Mouse (Mus musculus) liver, embryonic 14 days (tissue): ENCODE data around the gene Krt5. TPM values are rescaled to one million over a fixed set of nuclear protein-coding genes. Genes with fewer than 3 reads are reported as not detected.

Source experiments
- polyA plus RNA-seq: library from polyadenylated mRNA; depleted of rRNA; stranded (reverse); fragments of >200 nt; gene quantifications from 2 replicates; pipeline ENCODE4 v1.2.3, GENCODE M21; 2012; rRNA removed

Gene Krt5
- polyA plus RNA-seq = 0.13 and 2.5 TPM in 2 replicates

DNA sequence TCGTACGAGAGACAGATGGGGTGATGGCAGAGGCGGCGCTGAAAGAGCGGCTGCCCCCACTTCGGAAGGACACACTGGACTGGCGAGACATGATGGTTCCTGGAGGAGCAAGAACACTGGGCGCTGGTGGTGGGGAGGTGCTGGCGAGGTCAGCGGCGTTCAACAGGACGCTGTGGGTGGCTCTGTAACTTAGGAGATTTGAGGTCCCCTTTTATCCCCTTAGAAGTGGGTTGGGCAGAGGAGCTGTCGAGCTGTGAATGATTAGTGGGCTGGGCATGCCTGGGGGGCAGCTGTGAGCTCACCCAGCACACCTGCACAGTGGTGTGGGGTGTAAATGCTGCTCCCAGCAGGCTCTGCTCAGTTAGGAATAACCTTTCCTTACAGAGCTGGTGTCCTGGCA, at the start of gene Krt5:
Krt5 (minus strand) TSS at position 179 of the 400 bp plus-strand sequence.

GRCm38 (mm10) chr15:101742711-101743110, 30.0 kb upstream of the Krt5 start, which contains the start of gene Krt71:
TSS of gene Krt71 (minus strand) at chr15:101743109.

DNA sequence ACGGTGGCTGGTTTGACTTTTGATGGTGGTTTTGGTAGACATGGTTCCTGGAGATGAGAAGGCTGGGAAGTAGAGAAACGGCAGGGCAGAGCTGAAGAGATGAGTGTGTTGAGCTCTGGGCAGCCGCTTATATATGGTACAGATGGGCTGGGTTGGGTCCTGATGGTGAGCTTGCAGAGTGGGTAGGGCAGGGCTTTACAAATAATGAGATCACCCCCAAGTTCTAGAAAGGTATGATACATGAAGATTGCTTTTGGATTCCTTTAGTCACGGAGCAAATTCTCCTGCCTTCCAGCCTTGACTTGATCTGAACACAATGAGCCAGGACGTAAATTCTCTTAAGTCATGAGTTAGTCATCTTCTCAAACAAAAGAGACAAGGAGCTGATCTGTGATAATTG, 18.5 kb downstream of the Krt5 start, which contains the start of gene Krt6a:
Krt6a (minus strand) TSS at position 101 of the 400 bp plus-strand sequence.

DNA sequence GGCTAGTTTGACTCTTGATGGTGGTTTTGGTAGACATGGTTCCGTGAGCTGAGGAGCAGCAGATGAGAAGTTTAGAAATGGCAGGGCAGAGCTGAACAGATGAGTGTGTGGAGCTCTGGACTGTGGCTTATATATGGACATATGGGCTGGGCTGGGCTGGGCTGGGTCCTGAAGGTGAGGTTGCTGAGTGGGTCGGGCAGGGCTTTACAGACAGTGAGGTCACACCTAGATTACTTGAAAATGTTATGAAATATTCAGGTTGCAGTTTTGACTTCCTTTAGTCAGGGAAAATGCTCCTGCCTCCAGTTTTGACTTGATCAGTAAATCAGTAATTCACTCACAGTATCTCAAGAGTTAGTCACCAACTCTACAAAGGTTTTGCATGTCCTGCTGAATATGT, 32.5 kb downstream of the Krt5 start, which contains the start of gene Krt6b:
Krt6b (minus strand) TSS at position 101 of the 400 bp plus-strand sequence.

Other genes with a start within 250 kb of the Krt5 start
- not detected in 2 replicates for gene Krt81, start 249.1 kb downstream of the Krt5 start, polyA plus RNA-seq
- not detected in 2 replicates for gene Krt86, start 239.4 kb downstream of the Krt5 start, polyA plus RNA-seq
- 0.03 TPM in 1 of 2 replicates, not detected in the other for gene Krt83, start 221.4 kb downstream of the Krt5 start, polyA plus RNA-seq
- gene Gm49425, start 195.6 kb downstream of the Krt5 start, polyA plus RNA-seq = not detected in 2 replicates
- not detected in 2 replicates for gene Krt84, start 180.1 kb downstream of the Krt5 start, polyA plus RNA-seq
- not detected in 2 replicates for gene Krt82, start 162.2 kb downstream of the Krt5 start, polyA plus RNA-seq
- not detected in 2 replicates for gene Krt90, start 149.9 kb downstream of the Krt5 start, polyA plus RNA-seq
- not detected in 2 replicates for gene Krt75, start 139.0 kb downstream of the Krt5 start, polyA plus RNA-seq
- gene Gm5414, start 84.7 kb downstream of the Krt5 start, polyA plus RNA-seq = not detected in 2 replicates
- not detected in 2 replicates for gene Gm5478, start 65.5 kb downstream of the Krt5 start, polyA plus RNA-seq
- gene Krt6b, start 32.6 kb downstream of the Krt5 start, polyA plus RNA-seq = not detected in 2 replicates
- 0.01 TPM in 1 of 2 replicates, not detected in the other for gene Krt6a, start 18.6 kb downstream of the Krt5 start, polyA plus RNA-seq
- gene Krt71, start 30.2 kb upstream of the Krt5 start, polyA plus RNA-seq = not detected in 2 replicates
- not detected in 2 replicates for gene Krt72, start 73.6 kb upstream of the Krt5 start, polyA plus RNA-seq
- gene Krt73, start 89.4 kb upstream of the Krt5 start, polyA plus RNA-seq = not detected in 2 replicates
- not detected in 2 replicates for gene Krt2, start 105.3 kb upstream of the Krt5 start, polyA plus RNA-seq
- 0.01 and 0.10 TPM in 2 replicates for gene Krt1, start 137.9 kb upstream of the Krt5 start, polyA plus RNA-seq
- 0.02 TPM in 1 of 2 replicates, not detected in the other for gene Krt77, start 156.8 kb upstream of the Krt5 start, polyA plus RNA-seq
- gene Krt76, start 180.0 kb upstream of the Krt5 start, polyA plus RNA-seq = not detected in 2 replicates
- 0.06 and 0.18 TPM in 2 replicates for gene Krt4, start 211.8 kb upstream of the Krt5 start, polyA plus RNA-seq
- not detected in 2 replicates for gene Krt79, start 227.4 kb upstream of the Krt5 start, polyA plus RNA-seq
- gene Krt78, start 241.4 kb upstream of the Krt5 start, polyA plus RNA-seq = 0.01 TPM in 1 of 2 replicates, not detected in the other